In genomic region chr12:86786149-86787019, GRCm38 (mm10) we compare ENCODE assay signal across 9 mouse cellular contexts. TPM values are rescaled to one million over a fixed set of nuclear protein-coding genes. Genes with fewer than 3 reads are reported as not detected.
DNase-seq lines count a peak whose midpoint lies in the region; ATAC-seq and TF ChIP-seq lines count a peak whose summit lies in the region.
"Had no signal": no experiment of that assay in that cellular context is flagged by ENCODE, and none has a peak within 500 bp of the region (broad histone marks: within the 10 kb centered on the region; RNA-seq: fewer than 3 reads in every experiment).

No protein-coding gene starts in this region.

- H3K27me3 ChIP-seq in stomach, embryonic 16.5 days (ENCODE audit: control insufficient read depth, insufficient read depth, low read length): no peaks in the 10 kb centered on the region
- H3K27me3 ChIP-seq in stomach, postnatal 0 days (ENCODE audit: control insufficient read depth, insufficient read depth, low read length): no peaks in the 10 kb centered on the region
- H3K27me3 ChIP-seq in hindbrain, embryonic 12.5 days: peaks cover 8% of the 10 kb centered on the region

- no peak for TF ChIP-seq EP300 in stomach, postnatal 0 days (optimal IDR thresholded peaks at IDR 0.05)

- no peak for TF ChIP-seq CTCF in stomach, postnatal 0 days (IDR thresholded peaks at IDR 0.05; ENCODE audit: low read depth)
- TF ChIP-seq CTCF in olfactory bulb, adult 2 months (IDR thresholded peaks at IDR 0.05; ENCODE audit: insufficient read depth, low read depth, low read length): no peak

- TF ChIP-seq POLR2A in olfactory bulb, adult 2 months (IDR thresholded peaks at IDR 0.05; ENCODE audit: insufficient read depth, low read depth, low read length): no peak

- peak; percentile 50 for DNase-seq in embryo, embryonic 10.5 days (ENCODE audit: low spot score)
- no peak for DNase-seq in embryo, embryonic 11 days
- DNase-seq in stomach, postnatal 0 days (ENCODE audit: low spot score): no peak
- no peak for DNase-seq in spleen, postnatal 14 days (ENCODE audit: low spot score in 2 of 2)
- DNase-seq in thymus, postnatal 36 days: no peak
- DNase-seq: spleen, adult 18-20 months had no signal

- H3K9ac ChIP-seq in stomach, embryonic 16.5 days (ENCODE audit: low read length): no peak overlapping the region
- no peak overlapping the region for H3K9ac ChIP-seq in stomach, postnatal 0 days (ENCODE audit: low read length)
- H3K9ac ChIP-seq in hindbrain, embryonic 12.5 days: no peak overlapping the region

- no peak for ATAC-seq in stomach, embryonic 16.5 days (ENCODE audit: insufficient read depth, low FRiP score)
- ATAC-seq in stomach, postnatal 0 days (ENCODE audit: low FRiP score, low TSS enrichment): no peak
- peak; percentile 71 for ATAC-seq in hindbrain, embryonic 12.5 days (ENCODE audit: low FRiP score)

- peaks cover 16% of the 10 kb centered on the region for H3K4me1 ChIP-seq in stomach, embryonic 16.5 days (ENCODE audit: control insufficient read depth, insufficient read depth, low read length)
- H3K4me1 ChIP-seq in stomach, postnatal 0 days (replicated peaks; ENCODE audit: control insufficient read depth, insufficient read depth): 0 out of 2 replicates have a peak, but pooled peaks cover 4% of the 10 kb centered on the region
- peaks cover 26% of the 10 kb centered on the region for H3K4me1 ChIP-seq in hindbrain, embryonic 12.5 days
- peaks cover 21% of the 10 kb centered on the region for H3K4me1 ChIP-seq in olfactory bulb, adult 2 months (ENCODE audit: control insufficient read depth, insufficient read depth, low read length)

- H3K27ac ChIP-seq in stomach, embryonic 16.5 days (ENCODE audit: low read length): peak overlapping the region; percentile 43
- no peak overlapping the region for H3K27ac ChIP-seq in stomach, postnatal 0 days (replicated peaks)
- H3K27ac ChIP-seq in hindbrain, embryonic 12.5 days: peak overlapping the region; percentile 42
- peak overlapping the region; percentile 33 for H3K27ac ChIP-seq in olfactory bulb, adult 2 months (ENCODE audit: insufficient read depth, low read depth, low read length)

- no peaks in the 10 kb centered on the region for H3K36me3 ChIP-seq in stomach, embryonic 16.5 days (ENCODE audit: control insufficient read depth, insufficient read depth, low read length)
- no peaks in the 10 kb centered on the region for H3K36me3 ChIP-seq in stomach, postnatal 0 days (ENCODE audit: control insufficient read depth, insufficient read depth, low read length)
- H3K36me3 ChIP-seq in hindbrain, embryonic 12.5 days: no peaks in the 10 kb centered on the region

- H3K4me2 ChIP-seq in stomach, embryonic 16.5 days (ENCODE audit: low read depth, low read length): no peak overlapping the region
- no peak overlapping the region for H3K4me2 ChIP-seq in stomach, postnatal 0 days (replicated peaks; ENCODE audit: low read depth)
- no peak overlapping the region for H3K4me2 ChIP-seq in hindbrain, embryonic 12.5 days (replicated peaks)

- no peaks in the 10 kb centered on the region for H3K9me3 ChIP-seq in stomach, embryonic 16.5 days (replicated peaks; ENCODE audit: control insufficient read depth, low read length)
- H3K9me3 ChIP-seq in stomach, postnatal 0 days (ENCODE audit: control insufficient read depth, low read length): no peaks in the 10 kb centered on the region
- H3K9me3 ChIP-seq in hindbrain, embryonic 12.5 days (replicated peaks): no peaks in the 10 kb centered on the region

- 68% methylated on average over 12 of the region's 12 CpGs for WGBS in stomach, embryonic 16.5 days
- WGBS in stomach, postnatal 0 days: 50% methylated on average over 12 of the region's 12 CpGs
- WGBS in hindbrain, embryonic 12.5 days: 27% methylated on average over 12 of the region's 12 CpGs
- 42% methylated on average over 12 of the region's 12 CpGs for WGBS in olfactory bulb, adult 2 months

- no peak overlapping the region for H3K4me3 ChIP-seq in stomach, embryonic 16.5 days (replicated peaks; ENCODE audit: low read length)
- H3K4me3 ChIP-seq in stomach, postnatal 0 days (ENCODE audit: low read depth, low read length): no peak overlapping the region
- H3K4me3 ChIP-seq in hindbrain, embryonic 12.5 days: no peak overlapping the region
- H3K4me3 ChIP-seq in olfactory bulb, adult 2 months (ENCODE audit: insufficient read depth, low read depth, low read length): no peak overlapping the region

RNA-seq across cellular contexts. Expression of gene Lrrc74a, which starts 52.2 kb away (rescaled TPM):
- polyA plus RNA-seq in stomach, embryonic 16.5 days (2015; fragmentation: Nextera tagmentation; extraction: Ambion mirVana): not detected in 2 replicates
- polyA plus RNA-seq in stomach, postnatal 0 days (2015; fragmentation: Nextera tagmentation; extraction: Ambion mirVana): not detected in 2 replicates
- polyA plus RNA-seq in hindbrain, embryonic 12.5 days (2016; fragmentation: Nextera tagmentation; extraction: Ambion mirVana): not detected in 2 replicates
- not detected in 2 replicates for polyA plus RNA-seq in olfactory bulb, adult 2 months (2012; ENCODE audit: insufficient read depth, insufficient read length, low replicate concordance, missing spikeins)
